Comparison of ENCODE assay signal across 19 mouse cellular contexts in genomic region chr17:52712319-52712718, GRCm38 (mm10).
DNase-seq lines count a peak whose midpoint lies in the region; ATAC-seq and TF ChIP-seq lines count a peak whose summit lies in the region.
"Had no signal": no experiment of that assay in that cellular context is flagged by ENCODE, and none has a peak within 500 bp of the region (broad histone marks: within the 10 kb centered on the region; RNA-seq: fewer than 3 reads in every experiment).

No protein-coding gene starts in this region.

- H3K9ac ChIP-seq in kidney, embryonic 16.5 days (replicated peaks; ENCODE audit: low read length) = no peak overlapping the region
- H3K9ac ChIP-seq: heart, embryonic 13.5 days; hindbrain, embryonic 15.5 days; limb, embryonic 13.5 days; liver, postnatal 0 days; midbrain, embryonic 15.5 days had no signal

- peaks cover 3% of the 10 kb centered on the region; the same call in 1 of the 2 replicates for H3K4me1 ChIP-seq in kidney, adult 2 months (ENCODE audit: control insufficient read depth, insufficient read depth, low read length)
- no peaks in the 10 kb centered on the region for H3K4me1 ChIP-seq in kidney, embryonic 16.5 days (ENCODE audit: insufficient read depth, low read length)
- no peaks in the 10 kb centered on the region; the same call in 1 of the 2 replicates for H3K4me1 ChIP-seq in embryonic fibroblast, embryonic 13.5 days (ENCODE audit: control insufficient read depth, insufficient read depth, low read length)
- H3K4me1 ChIP-seq in heart, embryonic 10.5 days = no peaks in the 10 kb centered on the region
- H3K4me1 ChIP-seq: heart, embryonic 13.5 days; hindbrain, embryonic 15.5 days; limb, embryonic 13.5 days; midbrain, embryonic 15.5 days had no signal

- 11% methylated on average over 1 of the region's 1 CpGs for WGBS in kidney, adult 2 months
- WGBS in kidney, embryonic 16.5 days = 15% methylated on average over 1 of the region's 1 CpGs
- WGBS in heart, embryonic 10.5 days = 27% methylated on average over 1 of the region's 1 CpGs

- TF ChIP-seq POLR2A in kidney, adult 2 months (IDR thresholded peaks at IDR 0.05; ENCODE audit: low read depth, low read length) = no peak
- TF ChIP-seq POLR2A in embryonic fibroblast, embryonic 13.5 days (IDR thresholded peaks at IDR 0.05; ENCODE audit: low read depth, low read length) = no peak

- peak; percentile 1 for DNase-seq in adrenal gland, postnatal 10 days
- DNase-seq in adrenal gland, adult 18-20 months (ENCODE audit: low spot score in 2 of 2) = no peak
- DNase-seq in kidney, adult 2 months = peak; percentile 76
- peak; percentile 52 to 61 for DNase-seq in kidney, postnatal 36 days
- DNase-seq in left cerebral cortex, adult 9 months (ENCODE audit: low spot score in 2 of 2) = no peak
- no peak for DNase-seq in heart, embryonic 10.5 days (ENCODE audit: low spot score)
- DNase-seq: cerebellum, adult 11 months; gastrocnemius, postnatal 25 days; liver, postnatal 0 days; lung, postnatal 4 days; thymus, postnatal 4 days had no signal

- no peak for TF ChIP-seq CTCF in kidney, adult 2 months (conservative IDR thresholded peaks at IDR 0.05; ENCODE audit: insufficient read depth, insufficient read length, low read depth, low read length)
- no peak for TF ChIP-seq CTCF in embryonic fibroblast, embryonic 13.5 days (IDR thresholded peaks at IDR 0.05; ENCODE audit: borderline replicate concordance, insufficient read depth, low read length)

- no peaks in the 10 kb centered on the region for H3K9me3 ChIP-seq in kidney, embryonic 16.5 days (ENCODE audit: low read length)
- no peaks in the 10 kb centered on the region for H3K9me3 ChIP-seq in heart, embryonic 10.5 days
- H3K9me3 ChIP-seq: heart, embryonic 13.5 days; hindbrain, embryonic 15.5 days; limb, embryonic 13.5 days; midbrain, embryonic 15.5 days had no signal

- H3K4me3 ChIP-seq in kidney, adult 2 months (ENCODE audit: insufficient read depth, low read depth, low read length) = no peak overlapping the region
- no peak overlapping the region for H3K4me3 ChIP-seq in kidney, embryonic 16.5 days (ENCODE audit: low read length)
- H3K4me3 ChIP-seq in embryonic fibroblast, embryonic 13.5 days (ENCODE audit: insufficient read depth, low read length) = no peak overlapping the region
- no peak overlapping the region for H3K4me3 ChIP-seq in heart, embryonic 10.5 days
- H3K4me3 ChIP-seq: erythroblast, embryonic 14.5 days; heart, embryonic 13.5 days; hindbrain, embryonic 15.5 days; limb, embryonic 13.5 days; midbrain, embryonic 15.5 days had no signal

- ATAC-seq in kidney, embryonic 16.5 days (ENCODE audit: low FRiP score, low TSS enrichment) = no peak
- ATAC-seq: liver, postnatal 0 days; midbrain, embryonic 15.5 days had no signal

- no peaks in the 10 kb centered on the region for H3K36me3 ChIP-seq in kidney, adult 2 months (ENCODE audit: control insufficient read depth, insufficient read depth, low read length)
- H3K36me3 ChIP-seq in kidney, embryonic 16.5 days (ENCODE audit: insufficient read depth, low read length) = no peaks in the 10 kb centered on the region
- H3K36me3 ChIP-seq in heart, embryonic 10.5 days = no peaks in the 10 kb centered on the region
- H3K36me3 ChIP-seq: heart, embryonic 13.5 days; hindbrain, embryonic 15.5 days; limb, embryonic 13.5 days; midbrain, embryonic 15.5 days had no signal

- H3K4me2 ChIP-seq in kidney, embryonic 16.5 days (replicated peaks; ENCODE audit: low read depth, low read length) = no peak overlapping the region
- H3K4me2 ChIP-seq: heart, embryonic 13.5 days; hindbrain, embryonic 15.5 days; limb, embryonic 13.5 days; midbrain, embryonic 15.5 days had no signal

- no peaks in the 10 kb centered on the region for H3K27me3 ChIP-seq in kidney, adult 2 months (replicated peaks; ENCODE audit: control insufficient read depth, insufficient read depth, low read length)
- no peaks in the 10 kb centered on the region for H3K27me3 ChIP-seq in kidney, embryonic 16.5 days (ENCODE audit: insufficient read depth, low read length)
- no peaks in the 10 kb centered on the region for H3K27me3 ChIP-seq in heart, embryonic 10.5 days (ENCODE audit: insufficient read depth, poor library complexity, severe bottlenecking)
- H3K27me3 ChIP-seq: heart, embryonic 13.5 days; hindbrain, embryonic 15.5 days; limb, embryonic 13.5 days; midbrain, embryonic 15.5 days had no signal

- H3K27ac ChIP-seq in kidney, adult 2 months (ENCODE audit: insufficient read depth, low read depth, low read length) = no peak overlapping the region
- H3K27ac ChIP-seq in kidney, embryonic 16.5 days (ENCODE audit: low read length) = no peak overlapping the region
- peak overlapping the region; percentile 14; the same call in 1 of the 2 replicates for H3K27ac ChIP-seq in embryonic fibroblast, embryonic 13.5 days (ENCODE audit: insufficient read depth, low read length)
- H3K27ac ChIP-seq in heart, embryonic 10.5 days = no peak overlapping the region
- H3K27ac ChIP-seq: heart, embryonic 13.5 days; hindbrain, embryonic 15.5 days; limb, embryonic 13.5 days; midbrain, embryonic 15.5 days; stomach, postnatal 0 days had no signal

Comparison
In these comparisons a context has a peak if more than half of its experiments do, and no peak if none do; other contexts are left out.
1. DNase-seq: peak in adrenal gland, postnatal 10 days (single experiment), kidney, adult 2 months (single experiment) and kidney, postnatal 36 days (2 of 2); none in adrenal gland, adult 18-20 months (0 of 2), left cerebral cortex, adult 9 months (0 of 2) and heart, embryonic 10.5 days (single experiment).